Mouse (Mus musculus): ENCODE results near the gene Amigo1.

The Amigo1 gene

GRCm38 (mm10) chr3:108184742-108185141 lies 1.4 kb upstream of the Amigo1 start:
- no peak for DNase-seq

- peak; percentile 25 to 37 for DNase-seq
These were observed 556 bp upstream of the Amigo1 start for GRCm38 (mm10) chr3:108185460-108186097.

GRCm38 (mm10) chr3:108187111-108187795 lies 1.1 kb downstream of the Amigo1 start:
- no peak for DNase-seq

GRCm38 (mm10) chr3:108188716-108189490 lies 2.8 kb downstream of the Amigo1 start:
- no peak for DNase-seq

- no peak for DNase-seq
These were observed 3.8 kb downstream of the Amigo1 start for GRCm38 (mm10) chr3:108189897-108190296.

- DNase-seq: no peak
These were observed 7.6 kb downstream of the Amigo1 start for GRCm38 (mm10) chr3:108193686-108194085.

GRCm38 (mm10) chr3:108195287-108195686 lies 9.2 kb downstream of the Amigo1 start:
- DNase-seq: no peak

- no peak for DNase-seq
These were observed 9.9 kb downstream of the Amigo1 start for GRCm38 (mm10) chr3:108195941-108196590.

- DNase-seq: peak in 1 of 2 experiments; percentile 49
These were observed 10.9 kb downstream of the Amigo1 start for GRCm38 (mm10) chr3:108197066-108197497.

GRCm38 (mm10) chr3:108199231-108199630 lies 13.1 kb downstream of the Amigo1 start:
- DNase-seq: no peak

GRCm38 (mm10) chr3:108200329-108201323 lies 14.5 kb downstream of the Amigo1 start, which contains the start of gene Cyb561d1:
Gene Cyb561d1, minus strand, starts transcription at chr3:108201212.
- peak; percentile 96 to 98 for DNase-seq

- no peak for DNase-seq
These were observed 16.4 kb downstream of the Amigo1 start for GRCm38 (mm10) chr3:108202506-108202905.

- DNase-seq: no peak
These were observed 17.1 kb downstream of the Amigo1 start for GRCm38 (mm10) chr3:108203212-108203611.

- DNase-seq: peak; percentile 77 to 93
These were observed 17.6 kb downstream of the Amigo1 start for GRCm38 (mm10) chr3:108203621-108204325.

- DNase-seq: no peak
These were observed 18.3 kb downstream of the Amigo1 start for GRCm38 (mm10) chr3:108204470-108204869.

GRCm38 (mm10) chr3:108205601-108206000 lies 19.5 kb downstream of the Amigo1 start:
- DNase-seq: no peak

- no peak for DNase-seq
These were observed 20.7 kb downstream of the Amigo1 start for GRCm38 (mm10) chr3:108206731-108207375.

GRCm38 (mm10) chr3:108209001-108209400 lies 22.9 kb downstream of the Amigo1 start:
- no peak for DNase-seq

- DNase-seq: no peak
These were observed 23.4 kb downstream of the Amigo1 start for GRCm38 (mm10) chr3:108209536-108209935.
